Mouse (Mus musculus): ENCODE results near the gene Diexf.

Diexf gene

DNA sequence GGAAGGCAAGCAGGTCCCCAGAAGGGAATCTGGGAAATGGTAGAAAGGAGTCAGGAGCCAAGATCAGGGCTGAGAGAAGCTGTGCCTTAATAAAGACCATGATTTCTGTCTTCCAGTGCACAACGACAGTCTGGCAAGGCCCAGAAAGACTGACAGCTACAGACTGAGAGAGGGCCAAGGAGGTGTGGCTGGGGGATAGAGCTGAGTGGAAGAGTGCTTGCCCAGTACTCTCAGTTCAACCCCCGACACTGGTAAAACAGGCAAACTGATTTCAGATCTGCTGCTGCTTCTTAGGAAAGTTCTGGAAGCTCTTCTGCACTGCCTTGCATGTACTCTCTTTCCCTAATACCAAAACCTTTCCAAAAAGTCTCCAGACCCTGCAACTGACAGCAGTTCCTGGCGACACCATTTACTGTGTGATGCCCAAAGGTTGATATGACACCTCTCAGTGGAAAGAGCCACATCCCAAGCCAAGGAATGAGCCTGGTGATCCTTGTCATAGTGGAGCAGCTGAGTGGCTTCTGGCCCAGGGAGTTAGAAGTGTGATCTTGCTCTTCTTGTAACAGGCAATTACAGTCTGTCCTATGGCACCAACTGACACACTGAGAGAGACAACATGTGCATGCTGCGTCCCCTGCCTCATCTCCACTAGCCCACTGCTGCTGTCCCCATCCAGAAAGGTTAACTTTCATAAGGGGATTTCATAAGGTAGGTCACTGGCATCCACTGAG, 43.8 kb downstream of the Diexf start:
- no peak for DNase-seq

- no peak for DNase-seq
Observed at GRCm38 (mm10) chr1:193085541-193086020, 44.5 kb downstream of the Diexf start.

- DNase-seq = peak in 1 of 2 experiments; percentile 30
Observed at GRCm38 (mm10) chr1:193084016-193084415, 46.1 kb downstream of the Diexf start.

- DNase-seq = no peak
Observed at GRCm38 (mm10) chr1:193083051-193083450, 47.0 kb downstream of the Diexf start.

DNA sequence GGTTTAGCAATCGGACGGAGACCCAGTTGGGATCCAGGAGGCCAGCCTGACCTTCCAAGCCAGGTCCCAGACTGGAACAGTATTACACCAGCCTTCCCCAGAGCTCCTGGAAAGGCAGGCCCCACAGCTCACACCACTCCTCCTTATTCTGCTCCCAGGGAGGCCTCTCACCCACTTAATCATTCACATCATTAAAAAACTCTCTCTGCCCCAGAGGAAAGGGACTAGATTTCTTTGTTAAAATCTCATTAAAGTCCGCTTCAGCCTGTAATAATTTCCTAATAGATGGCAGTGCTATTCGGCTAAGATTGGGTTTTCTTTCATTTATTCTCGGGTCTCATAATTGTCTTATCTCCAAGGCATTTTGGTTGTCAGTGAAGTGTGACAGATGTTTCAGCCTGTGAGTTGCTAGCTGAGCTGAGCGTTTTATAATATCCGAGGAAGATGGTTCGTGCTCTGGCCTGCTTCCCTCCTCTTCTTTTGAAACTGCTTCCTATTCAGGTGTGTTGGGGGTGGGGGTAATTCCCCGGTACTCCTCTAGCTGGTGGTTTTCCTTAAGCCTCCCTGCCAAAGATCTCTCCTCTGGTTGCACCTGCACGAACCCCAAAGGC, 47.7 kb downstream of the Diexf start:
- no peak for DNase-seq

GRCm38 (mm10) chr1:193062618-193063017, 67.5 kb downstream of the Diexf start:
- DNase-seq = no peak

- DNase-seq = no peak
Observed at GRCm38 (mm10) chr1:193060167-193060566, 69.9 kb downstream of the Diexf start.

GRCm38 (mm10) chr1:193059596-193059995, 70.5 kb downstream of the Diexf start:
- no peak for DNase-seq

DNA sequence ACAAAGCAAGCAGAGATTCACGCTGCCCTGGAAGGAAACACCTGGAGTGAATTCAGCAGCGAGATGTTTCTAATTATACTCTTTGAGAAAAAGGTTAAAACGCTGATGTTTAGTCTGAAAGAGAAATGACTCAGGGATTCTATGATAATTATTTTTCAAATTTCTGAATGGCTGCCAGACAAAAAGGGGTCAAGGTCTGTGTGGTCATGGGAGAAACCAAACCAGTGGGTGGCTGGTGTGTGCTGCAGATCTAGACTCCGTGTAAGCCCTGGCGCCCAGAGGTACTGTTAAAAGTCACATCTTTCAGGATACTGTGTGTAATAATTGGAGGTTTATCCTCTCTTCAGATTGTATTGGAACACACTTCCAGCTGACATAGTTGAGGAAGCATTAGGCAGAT, 75.7 kb downstream of the Diexf start:
- no peak for DNase-seq

GRCm38 (mm10) chr1:193053065-193053464, 77.0 kb downstream of the Diexf start:
- no peak for DNase-seq

DNA sequence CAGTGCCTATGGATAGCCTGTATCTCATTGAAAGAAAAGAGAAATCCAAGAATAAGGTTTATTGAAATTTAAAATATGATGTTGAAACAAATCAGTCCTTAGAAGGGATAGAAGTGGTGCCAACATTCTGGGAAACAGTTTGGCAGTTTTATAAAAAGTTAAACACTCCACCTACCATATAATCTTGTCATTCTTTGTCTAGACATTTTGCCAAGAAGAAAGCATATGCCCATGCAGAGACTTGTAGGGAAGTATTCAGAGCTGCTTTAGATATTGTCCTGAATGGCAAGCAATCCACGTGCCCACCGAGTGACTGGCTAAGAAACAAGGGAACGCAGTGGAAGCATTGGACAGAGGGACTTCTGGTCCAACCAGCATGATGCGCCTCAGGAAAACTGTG, 82.5 kb downstream of the Diexf start:
- DNase-seq = no peak

GRCm38 (mm10) chr1:193042760-193043295, 87.2 kb downstream of the Diexf start:
- no peak for DNase-seq

Measured in kidney, postnatal 36 days (tissue).